Mouse (Mus musculus): Measurements from ENCODE around the gene Fnip2.

- no peak for TF ChIP-seq CTCF (IDR thresholded peaks at IDR 0.05; ENCODE audit: extremely low read depth, insufficient read depth, low read length)
- TF ChIP-seq POLR2A (IDR thresholded peaks at IDR 0.05; ENCODE audit: extremely low read depth, insufficient read depth, low read length): no peak
These were observed 27.9 kb downstream of the Fnip2 start for GRCm38 (mm10) chr3:79539656-79540055.
